Comparison of ENCODE assay signal across 8 mouse cellular contexts in the genomic region with DNA sequence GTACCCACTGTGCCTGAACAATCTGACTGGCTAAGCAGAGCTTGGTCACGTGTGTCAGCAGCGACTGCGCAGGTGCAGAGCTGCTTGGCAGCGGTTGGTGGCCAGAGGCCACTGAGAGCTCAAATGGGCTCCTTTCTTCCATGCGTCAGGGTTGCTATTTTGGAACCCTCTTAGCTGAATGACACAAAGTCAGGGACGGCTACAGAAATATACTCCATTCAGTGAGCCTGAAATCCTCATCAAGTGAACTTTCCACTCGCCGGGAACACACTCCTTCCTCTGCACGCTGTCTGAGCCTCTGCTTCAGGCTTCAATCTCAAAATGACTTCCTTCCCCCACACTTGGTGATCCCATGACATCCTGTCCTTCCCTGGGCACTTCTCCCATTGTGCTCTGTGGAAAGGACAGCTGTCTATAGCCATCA. TPM values are rescaled to one million over a fixed set of nuclear protein-coding genes. Genes with fewer than 3 reads are reported as not detected.
DNase-seq lines count a peak whose midpoint lies in the region; ATAC-seq and TF ChIP-seq lines count a peak whose summit lies in the region.

No protein-coding gene starts in this region.

- H3K9me3 ChIP-seq in liver, postnatal 0 days (ENCODE audit: low read length): no peaks in the 10 kb centered on the region

- DNase-seq in cerebellum, adult 9-11 months: no peak
- peak; percentile 26 for DNase-seq in right cerebral cortex, postnatal 25 days
- no peak for DNase-seq in right cerebral cortex, postnatal 14 days
- peak; percentile 76 to 83 for DNase-seq in heart, postnatal 10 days
- DNase-seq in liver, postnatal 0 days: no peak
- DNase-seq in frontal cortex, postnatal 14 days (ENCODE audit: low spot score in 2 of 2): no peak
- DNase-seq in thymus, postnatal 36 days: no peak

- H3K9ac ChIP-seq in liver, postnatal 0 days (replicated peaks): no peak overlapping the region

- intact Hi-C loops in heart, postnatal 10 days (cut with DNase I): loop anchor here (2.0 kb wide), 1 partner anchor 17 kb away; a partner anchor contains a TSS

- 61% methylated on average over 9 of the region's 9 CpGs for WGBS in liver, postnatal 0 days (ENCODE audit: insufficient replicate concordance)

- TF ChIP-seq CTCF in liver, postnatal 0 days (IDR thresholded peaks at IDR 0.05; ENCODE audit: low read depth): no peak

- no peaks in the 10 kb centered on the region for H3K36me3 ChIP-seq in liver, postnatal 0 days (replicated peaks; ENCODE audit: insufficient read depth, low read length)

- no peak for TF ChIP-seq EP300 in liver, postnatal 0 days (IDR thresholded peaks at IDR 0.05; ENCODE audit: low read depth)

- H3K4me3 ChIP-seq in liver, postnatal 0 days (ENCODE audit: low read depth, low read length): no peak overlapping the region

- no peaks in the 10 kb centered on the region for H3K27me3 ChIP-seq in liver, postnatal 0 days (ENCODE audit: insufficient read depth, low read length)

- H3K4me2 ChIP-seq in liver, postnatal 0 days (ENCODE audit: low read depth, low read length): no peak overlapping the region

- peak; percentile 43; the same call in 1 of the 2 replicates for ATAC-seq in cerebellum, adult (ENCODE audit: insufficient number of reproducible peaks, low FRiP score, low TSS enrichment)
- no peak for ATAC-seq in liver, postnatal 0 days

- H3K4me1 ChIP-seq in liver, postnatal 0 days (ENCODE audit: insufficient read depth): peaks cover 16% of the 10 kb centered on the region

- peak overlapping the region; percentile 96 for H3K27ac ChIP-seq in liver, postnatal 0 days (ENCODE audit: low read depth)

RNA-seq across cellular contexts. Expression of a gene that starts 16.1 kb away (rescaled TPM):
- 10 to 100 TPM; 49.4 to 57.7 TPM for total RNA-seq in heart, postnatal 10 days (2021)
- polyA plus RNA-seq in liver, postnatal 0 days (2015; fragmentation: Nextera tagmentation; extraction: Ambion mirVana): 26.6 and 33.4 TPM in 2 replicates

Comparison
In these comparisons a context has a peak if more than half of its experiments do, and no peak if none do; other contexts are left out.
1. DNase-seq: peak in right cerebral cortex, postnatal 25 days (single experiment) and heart, postnatal 10 days (2 of 2); none in cerebellum, adult 9-11 months (single experiment), right cerebral cortex, postnatal 14 days (single experiment), liver, postnatal 0 days (single experiment), frontal cortex, postnatal 14 days (0 of 2) and thymus, postnatal 36 days (0 of 2).